Mouse (Mus musculus): ENCODE data around the gene Nr2f1.

DNA sequence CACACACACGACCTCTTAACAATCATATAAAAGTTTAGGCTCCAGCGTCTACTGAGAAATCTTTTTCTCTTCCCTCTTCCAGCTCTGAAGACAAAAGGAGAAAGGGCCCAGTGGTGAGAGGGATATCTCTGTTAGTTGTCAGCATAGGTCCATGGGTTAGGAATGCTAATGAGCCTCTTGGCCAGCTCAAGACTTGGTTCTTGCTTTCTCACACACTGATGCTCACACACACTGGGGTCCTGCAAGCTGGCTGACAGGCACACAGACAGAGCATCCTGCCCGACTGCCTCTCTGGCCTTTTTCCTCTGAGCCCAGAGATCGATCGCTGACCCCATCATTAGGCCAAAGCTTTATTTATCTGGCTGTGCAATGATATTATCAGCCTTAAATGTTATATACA is 15.6 kb downstream of the Nr2f1 start:
- TF ChIP-seq CTCF (IDR thresholded peaks at IDR 0.05; ENCODE audit: extremely low read depth, insufficient read length, insufficient replicate concordance, low read depth, low read length) (no peak), POLR2A (IDR thresholded peaks at IDR 0.05; ENCODE audit: low read depth, low read length) (no peak)
